Mouse (Mus musculus) forebrain, embryonic 15.5 days (tissue): Measurements from ENCODE around the gene Batf3. TPM values are rescaled to one million over a fixed set of nuclear protein-coding genes. Genes with fewer than 3 reads are reported as not detected.
"Not testable (repeated sequence)": the region's sequence is repeated elsewhere in the genome, so short reads cannot be mapped to it uniquely, and the experiment has no call there.

Experiments
- ATAC-seq: fragments of 200-750 bp; cut with Nextera tagmentation; replicated peaks from 2 replicates; pipeline ENCODE4 v1.8.0; 2017; ENCODE audit warnings: mild to moderate bottlenecking, moderate TSS enrichment, moderate library complexity
- H3K27ac ChIP-seq: fragments of 300-500 bp; sonication (generic); replicated peaks from 2 replicates; pipeline ENCODE4 v1.5.1; 2015; ENCODE audit warnings: mild to moderate bottlenecking, inconsistent platforms
- H3K27me3 ChIP-seq: fragments of 300-500 bp; sonication (generic); 2 replicates; pipeline ENCODE4 v1.6.1; 2015; ENCODE audit warnings: inconsistent platforms
- H3K36me3 ChIP-seq: fragments of 300-500 bp; sonication (generic); 2 replicates; pipeline ENCODE4 v1.6.1; 2015; ENCODE audit warnings: mild to moderate bottlenecking, inconsistent platforms
- H3K4me1 ChIP-seq: fragments of 300-500 bp; sonication (generic); 2 replicates; pipeline ENCODE4 v1.6.1; 2015; ENCODE audit warnings: inconsistent platforms
- H3K4me2 ChIP-seq: fragments of 300-500 bp; sonication (generic); replicated peaks from 2 replicates; pipeline ENCODE4 v1.6.1; 2015; ENCODE audit warnings: mild to moderate bottlenecking, inconsistent platforms
- H3K4me3 ChIP-seq: fragments of 300-500 bp; sonication (generic); 2 replicates; pipeline ENCODE4 v1.5.1; 2015; ENCODE audit warnings: mild to moderate bottlenecking, inconsistent platforms
- H3K9ac ChIP-seq: fragments of 300-500 bp; sonication (generic); replicated peaks from 2 replicates; pipeline ENCODE4 v1.6.1; 2015; ENCODE audit warnings: mild to moderate bottlenecking, inconsistent platforms
- H3K9me3 ChIP-seq: fragments of 300-500 bp; sonication (generic); 2 replicates; pipeline ENCODE4 v1.6.1; 2016; ENCODE audit warnings: inconsistent platforms
- WGBS: fragments of 180-500 bp; shearing (Covaris S2); methylation state at CpG from one replicate; pipeline ENCODE4 v1.1.7; 2015; ENCODE audit warnings: mixed read lengths; 5-methylcytosine and 5-hydroxymethylcytosine counted together
- polyA plus RNA-seq: library from polyadenylated mRNA; unstranded; fragments of >200 nt; fragmentation: Nextera tagmentation; extraction: Ambion mirVana; gene quantifications from 2 replicates; pipeline ENCODE4 v1.2.1, GENCODE M21; 2015

The Batf3 gene
- polyA plus RNA-seq, 1 experiment from 2014 or later: 1.9 TPM

DNA sequence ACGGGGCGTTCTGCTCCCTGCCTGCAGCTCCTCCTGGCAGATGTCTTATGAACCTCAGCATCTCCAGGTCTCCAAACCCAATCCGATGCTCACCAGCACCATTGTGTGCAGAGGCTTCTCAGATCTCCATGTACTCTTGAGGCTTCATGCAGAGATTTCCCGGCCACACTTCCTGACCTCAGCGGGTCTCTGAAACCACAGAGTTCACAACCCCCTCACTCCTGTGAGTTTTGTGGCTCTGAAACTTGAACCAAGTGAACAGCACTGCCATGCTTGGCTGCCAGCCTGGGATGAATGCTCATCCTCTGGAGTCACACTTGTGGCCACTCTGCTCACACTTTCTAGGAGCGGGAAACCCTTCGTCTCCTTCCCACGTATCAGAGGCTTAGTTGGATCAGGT lies 43.3 kb downstream of the Batf3 start:
- H3K27ac ChIP-seq: no peak overlapping the region
- no peak overlapping the region for H3K4me3 ChIP-seq
- 91% methylated on average over 8 of the region's 8 CpGs for WGBS
- no peaks in the 10 kb centered on the region for H3K9me3 ChIP-seq
- no peaks in the 10 kb centered on the region for H3K27me3 ChIP-seq
- H3K36me3 ChIP-seq: no peaks in the 10 kb centered on the region
- H3K9ac ChIP-seq: no peak overlapping the region
- no peak overlapping the region for H3K4me2 ChIP-seq
- H3K4me1 ChIP-seq: 0 out of 2 replicates have a peak, but pooled peaks cover 3% of the 10 kb centered on the region
- no peak for ATAC-seq

- H3K9me3 ChIP-seq, ATAC-seq, H3K27me3 ChIP-seq, H3K9ac ChIP-seq, H3K4me1 ChIP-seq, H3K4me2 ChIP-seq, H3K4me3 ChIP-seq, H3K36me3 ChIP-seq, H3K27ac ChIP-seq: not testable (repeated sequence)
- WGBS: 88% methylated on average over 5 of the region's 5 CpGs
Observed at GRCm38 (mm10) chr1:191149489-191149888, 51.8 kb downstream of the Batf3 start.

DNA sequence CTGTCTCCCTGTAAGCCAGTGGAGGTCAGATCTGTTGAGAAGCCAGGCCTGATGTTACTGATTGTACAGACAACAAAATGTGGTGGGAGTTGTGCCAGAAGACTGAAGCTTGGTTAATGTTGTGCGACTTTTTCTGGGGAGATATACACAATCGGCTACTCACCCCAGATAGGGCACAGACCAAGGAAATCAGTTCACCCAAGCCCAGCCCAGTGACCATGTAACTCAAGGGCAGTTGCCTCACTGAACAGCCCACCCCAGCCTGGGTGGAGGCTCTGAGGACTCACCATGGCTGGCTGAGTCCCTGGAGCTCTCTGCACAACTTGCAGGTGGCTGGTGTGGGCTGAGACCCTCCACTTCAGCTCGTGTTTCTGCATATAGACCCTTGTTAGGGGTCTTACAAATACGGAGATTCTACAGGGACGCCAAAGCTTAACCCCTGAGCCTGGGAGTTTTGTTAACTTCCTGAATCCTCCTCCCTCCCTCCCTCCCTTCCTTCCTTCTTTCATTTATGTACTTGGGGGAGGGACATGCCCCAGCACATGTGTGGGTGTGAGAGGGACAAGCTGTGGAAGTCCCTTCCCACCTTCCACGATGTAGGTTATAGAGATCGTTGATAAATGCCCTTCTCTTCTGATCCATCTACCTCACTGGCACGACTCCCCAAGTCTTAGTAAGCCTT lies 53.4 kb downstream of the Batf3 start:
- no peaks in the 10 kb centered on the region for H3K27me3 ChIP-seq
- H3K9ac ChIP-seq: no peak overlapping the region
- H3K4me2 ChIP-seq: no peak overlapping the region
- H3K36me3 ChIP-seq: no peaks in the 10 kb centered on the region
- H3K4me3 ChIP-seq: no peak overlapping the region
- no peak for ATAC-seq
- WGBS: 85% methylated on average over 8 of the region's 8 CpGs
- H3K27ac ChIP-seq: no peak overlapping the region
- no peaks in the 10 kb centered on the region for H3K4me1 ChIP-seq
- H3K9me3 ChIP-seq: no peaks in the 10 kb centered on the region

- H3K9me3 ChIP-seq: no peaks in the 10 kb centered on the region; the same call in 1 of the 2 replicates
- no peaks in the 10 kb centered on the region for H3K36me3 ChIP-seq
- ATAC-seq: no peak
- H3K4me3 ChIP-seq: no peak overlapping the region
- no peak overlapping the region for H3K4me2 ChIP-seq
- no peaks in the 10 kb centered on the region for H3K4me1 ChIP-seq
- WGBS: 17% methylated on average over 4 of the region's 4 CpGs
- no peaks in the 10 kb centered on the region for H3K27me3 ChIP-seq
- H3K9ac ChIP-seq: no peak overlapping the region
- H3K27ac ChIP-seq: no peak overlapping the region
Observed at GRCm38 (mm10) chr1:191153052-191153451, 55.4 kb downstream of the Batf3 start.

DNA sequence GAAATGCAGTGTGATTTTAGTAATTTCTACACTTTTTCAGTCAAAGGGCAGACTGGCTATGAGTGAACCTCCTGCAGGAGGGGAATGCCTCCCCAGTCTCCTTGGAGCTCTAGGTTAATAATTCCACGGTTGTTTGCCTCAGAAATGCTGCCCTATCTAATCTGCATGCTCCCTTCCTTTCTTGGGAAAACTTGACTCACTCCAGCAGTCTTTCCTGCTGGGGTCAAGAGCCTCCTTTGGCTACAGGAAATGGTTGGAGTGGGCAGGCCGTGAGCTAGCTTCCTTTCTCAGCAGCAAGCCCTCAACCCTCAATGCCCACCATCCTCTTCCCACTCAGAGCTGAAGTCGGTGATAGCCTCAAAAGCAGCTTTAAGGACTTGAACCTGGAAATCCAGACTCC lies 56.7 kb downstream of the Batf3 start:
- Histone ChIP-seq H3K4me2 (no peak overlapping the region), H3K27ac (no peak overlapping the region), H3K36me3 (no peaks in the 10 kb centered on the region), H3K4me1 (no peaks in the 10 kb centered on the region), H3K27me3 (no peaks in the 10 kb centered on the region), H3K4me3 (no peak overlapping the region), H3K9me3 (no peaks in the 10 kb centered on the region; the same call in 1 of the 2 replicates), H3K9ac (no peak overlapping the region)
- ATAC-seq: no peak
- 64% methylated on average over 3 of the region's 3 CpGs for WGBS

Other genes with a start within 250 kb of the Batf3 start
- gene Rps6kc1, start 186.1 kb upstream of the Batf3 start, polyA plus RNA-seq: 27.9 and 28.4 TPM in 2 replicates
- 64.6 and 67.6 TPM in 2 replicates for gene Angel2, start 172.7 kb upstream of the Batf3 start, polyA plus RNA-seq
- gene Vash2, start 118.6 kb upstream of the Batf3 start, polyA plus RNA-seq: 84.1 and 88.7 TPM in 2 replicates
- gene Flvcr1, start 71.7 kb upstream of the Batf3 start, polyA plus RNA-seq: 6.9 and 8.1 TPM in 2 replicates
- not detected in 2 replicates for gene Spata45, start 61.2 kb upstream of the Batf3 start, polyA plus RNA-seq
- 10.3 and 12.6 TPM in 2 replicates for gene Tatdn3, start 34.9 kb upstream of the Batf3 start, polyA plus RNA-seq
- gene Nsl1, start 34.8 kb upstream of the Batf3 start, polyA plus RNA-seq: 9.7 and 10.5 TPM in 2 replicates
- gene Fam71a, start 67.0 kb downstream of the Batf3 start, polyA plus RNA-seq: not detected in 2 replicates
- gene Atf3, start 120.2 kb downstream of the Batf3 start, polyA plus RNA-seq: 1.1 and 1.5 TPM in 2 replicates
- gene Nenf, start 220.3 kb downstream of the Batf3 start, polyA plus RNA-seq: 100 and 106 TPM in 2 replicates
- 53.1 and 54.0 TPM in 2 replicates for gene Tmem206, start 228.1 kb downstream of the Batf3 start, polyA plus RNA-seq